Mouse (Mus musculus): ENCODE measurements around the gene Twf2. TPM values are rescaled to one million over a fixed set of nuclear protein-coding genes. Genes with fewer than 3 reads are reported as not detected.

Gene Twf2
- polyA plus RNA-seq, 1 experiment, result 29.7 TPM

DNA sequence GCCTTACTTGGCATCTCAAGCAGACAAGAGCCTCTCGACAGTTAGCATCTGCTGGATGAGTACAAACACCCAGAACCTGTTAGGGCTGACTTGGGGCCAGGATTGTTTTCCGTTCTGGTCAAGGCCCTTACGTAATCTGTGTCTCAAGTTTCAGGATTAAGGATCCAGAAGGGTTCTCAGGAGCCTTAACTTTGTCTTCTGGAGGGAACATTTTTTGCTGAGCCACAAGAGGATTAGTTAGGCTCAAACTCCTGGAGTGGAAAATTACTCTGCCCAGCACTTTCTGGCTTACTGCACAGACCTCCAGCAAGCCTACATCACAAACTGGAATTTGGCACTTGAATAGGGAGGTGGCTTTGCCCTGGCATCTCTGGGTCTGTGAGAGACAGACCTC, 33.9 kb downstream of the Twf2 start:
- DNase-seq, result peak; percentile 80
- 45% methylated on average over 3 of the region's 3 CpGs for WGBS
- TF ChIP-seq CTCF (conservative IDR thresholded peaks at IDR 0.05; ENCODE audit: insufficient read depth, insufficient read length, low read depth, low read length), result no peak
- no peak for TF ChIP-seq POLR2A (IDR thresholded peaks at IDR 0.05; ENCODE audit: low read depth, low read length)
- H3K4me3 ChIP-seq (ENCODE audit: insufficient read depth, low read depth, low read length), result no peak overlapping the region
- H3K36me3 ChIP-seq (ENCODE audit: control insufficient read depth, insufficient read depth, low read length), result peaks cover 13% of the 10 kb centered on the region
- no peaks in the 10 kb centered on the region for H3K27me3 ChIP-seq (replicated peaks; ENCODE audit: control insufficient read depth, insufficient read depth, low read length)
- H3K27ac ChIP-seq (ENCODE audit: insufficient read depth, low read depth, low read length), result peak overlapping the region; percentile 70
- peaks cover 27% of the 10 kb centered on the region for H3K4me1 ChIP-seq (ENCODE audit: control insufficient read depth, insufficient read depth, low read length)

DNA sequence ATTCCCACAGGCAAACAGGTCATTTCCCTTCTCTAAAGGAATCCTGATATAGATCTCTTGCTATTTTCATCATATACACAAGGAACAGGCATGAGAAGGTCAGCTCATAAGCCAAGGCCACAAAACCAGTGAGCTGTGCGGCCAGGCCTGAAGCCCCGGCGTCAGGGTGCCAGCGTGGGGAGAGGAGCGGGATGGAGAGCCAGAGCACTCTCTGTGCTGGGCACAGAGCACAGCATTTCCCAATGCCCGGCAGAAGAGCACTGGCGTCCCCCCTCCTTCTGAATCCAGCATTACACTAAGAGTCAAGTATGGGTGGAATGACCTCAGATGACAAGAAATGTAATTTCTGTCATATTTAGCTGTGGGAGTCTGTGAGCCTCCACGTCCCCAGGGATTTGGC, 34.5 kb downstream of the Twf2 start:
- Histone ChIP-seq H3K27ac (ENCODE audit: insufficient read depth, low read depth, low read length) (peak overlapping the region; percentile 70), H3K36me3 (ENCODE audit: control insufficient read depth, insufficient read depth, low read length) (peaks cover 13% of the 10 kb centered on the region), H3K4me3 (ENCODE audit: insufficient read depth, low read depth, low read length) (no peak overlapping the region), H3K27me3 (replicated peaks; ENCODE audit: control insufficient read depth, insufficient read depth, low read length) (no peaks in the 10 kb centered on the region), H3K4me1 (ENCODE audit: control insufficient read depth, insufficient read depth, low read length) (peaks cover 32% of the 10 kb centered on the region)
- WGBS, result 46% methylated on average over 8 of the region's 8 CpGs
- DNase-seq, result no peak
- TF ChIP-seq POLR2A (IDR thresholded peaks at IDR 0.05; ENCODE audit: low read depth, low read length), result no peak
- TF ChIP-seq CTCF (conservative IDR thresholded peaks at IDR 0.05; ENCODE audit: insufficient read depth, insufficient read length, low read depth, low read length), result no peak

- Histone ChIP-seq H3K36me3 (ENCODE audit: control insufficient read depth, insufficient read depth, low read length) (peaks cover 13% of the 10 kb centered on the region), H3K4me1 (ENCODE audit: control insufficient read depth, insufficient read depth, low read length) (peaks cover 37% of the 10 kb centered on the region), H3K27me3 (replicated peaks; ENCODE audit: control insufficient read depth, insufficient read depth, low read length) (no peaks in the 10 kb centered on the region), H3K27ac (ENCODE audit: insufficient read depth, low read depth, low read length) (peak overlapping the region; percentile 70), H3K4me3 (ENCODE audit: insufficient read depth, low read depth, low read length) (no peak overlapping the region)
- no peak for DNase-seq
- WGBS, result 85% methylated on average over 10 of the region's 10 CpGs
- no peak for TF ChIP-seq POLR2A (IDR thresholded peaks at IDR 0.05; ENCODE audit: low read depth, low read length)
Measured at GRCm38 (mm10) chr9:106237878-106238277, 35.0 kb downstream of the Twf2 start.

GRCm38 (mm10) chr9:106241541-106242164, 38.7 kb downstream of the Twf2 start:
- no peaks in the 10 kb centered on the region for H3K27me3 ChIP-seq (replicated peaks; ENCODE audit: control insufficient read depth, insufficient read depth, low read length)
- H3K36me3 ChIP-seq (ENCODE audit: control insufficient read depth, insufficient read depth, low read length), result peaks cover 11% of the 10 kb centered on the region
- TF ChIP-seq CTCF (conservative IDR thresholded peaks at IDR 0.05; ENCODE audit: insufficient read depth, insufficient read length, low read depth, low read length) (0 out of 2 replicates have a peak, but pooled peaks have one; percentile 9), POLR2A (IDR thresholded peaks at IDR 0.05; ENCODE audit: low read depth, low read length) (no peak)
- 68% methylated on average over 10 of the region's 10 CpGs for WGBS
- DNase-seq, result peak; percentile 91
- H3K4me3 ChIP-seq (ENCODE audit: insufficient read depth, low read depth, low read length), result no peak overlapping the region
- no peak overlapping the region for H3K27ac ChIP-seq (ENCODE audit: insufficient read depth, low read depth, low read length)
- H3K4me1 ChIP-seq (ENCODE audit: control insufficient read depth, insufficient read depth, low read length), result peaks cover 39% of the 10 kb centered on the region

GRCm38 (mm10) chr9:106242813-106243488, 40.0 kb downstream of the Twf2 start:
- H3K27me3 ChIP-seq (replicated peaks; ENCODE audit: control insufficient read depth, insufficient read depth, low read length), result no peaks in the 10 kb centered on the region
- peaks cover 8% of the 10 kb centered on the region for H3K36me3 ChIP-seq (ENCODE audit: control insufficient read depth, insufficient read depth, low read length)
- 0 out of 2 replicates have a peak, but pooled peaks have one; percentile 0 for TF ChIP-seq CTCF (conservative IDR thresholded peaks at IDR 0.05; ENCODE audit: insufficient read depth, insufficient read length, low read depth, low read length)
- TF ChIP-seq POLR2A (IDR thresholded peaks at IDR 0.05; ENCODE audit: low read depth, low read length), result no peak
- peak; percentile 46 for DNase-seq
- H3K27ac ChIP-seq (ENCODE audit: insufficient read depth, low read depth, low read length), result no peak overlapping the region; the same call in 1 of the 2 replicates
- WGBS, result 56% methylated on average over 19 of the region's 19 CpGs
- H3K4me1 ChIP-seq (ENCODE audit: control insufficient read depth, insufficient read depth, low read length), result peaks cover 31% of the 10 kb centered on the region
- no peak overlapping the region for H3K4me3 ChIP-seq (ENCODE audit: insufficient read depth, low read depth, low read length)

DNA sequence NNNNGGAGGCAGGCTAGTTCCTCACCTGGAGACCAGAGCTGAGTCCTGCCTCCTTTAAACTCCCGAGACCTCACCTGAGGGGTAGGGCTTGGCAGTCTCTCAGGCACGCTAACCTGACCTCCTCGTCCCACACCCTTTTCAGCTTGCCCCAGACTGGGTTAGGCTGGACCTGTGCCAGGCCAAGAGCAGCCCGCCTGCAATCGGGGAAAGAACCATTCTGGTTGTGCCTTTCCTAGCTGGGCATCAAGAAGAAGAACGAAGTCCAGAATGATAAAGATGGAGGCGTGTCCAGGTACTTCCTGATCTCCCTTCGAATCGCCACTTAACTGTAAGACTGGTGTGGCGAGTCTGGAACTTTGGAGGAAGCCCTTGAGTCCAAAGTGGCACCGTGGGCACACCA, 46.6 kb downstream of the Twf2 start:
- H3K27me3 ChIP-seq (replicated peaks; ENCODE audit: control insufficient read depth, insufficient read depth, low read length), result no peaks in the 10 kb centered on the region
- TF ChIP-seq POLR2A (IDR thresholded peaks at IDR 0.05; ENCODE audit: low read depth, low read length), result no peak
- no peak for TF ChIP-seq CTCF (conservative IDR thresholded peaks at IDR 0.05; ENCODE audit: insufficient read depth, insufficient read length, low read depth, low read length)
- H3K4me1 ChIP-seq (ENCODE audit: control insufficient read depth, insufficient read depth, low read length), result peaks cover 15% of the 10 kb centered on the region
- no peak overlapping the region for H3K27ac ChIP-seq (ENCODE audit: insufficient read depth, low read depth, low read length)
- no peak overlapping the region for H3K4me3 ChIP-seq (ENCODE audit: insufficient read depth, low read depth, low read length)
- H3K36me3 ChIP-seq (ENCODE audit: control insufficient read depth, insufficient read depth, low read length), result no peaks in the 10 kb centered on the region
- 72% methylated on average over 11 of the region's 11 CpGs for WGBS
- no peak for DNase-seq

DNA sequence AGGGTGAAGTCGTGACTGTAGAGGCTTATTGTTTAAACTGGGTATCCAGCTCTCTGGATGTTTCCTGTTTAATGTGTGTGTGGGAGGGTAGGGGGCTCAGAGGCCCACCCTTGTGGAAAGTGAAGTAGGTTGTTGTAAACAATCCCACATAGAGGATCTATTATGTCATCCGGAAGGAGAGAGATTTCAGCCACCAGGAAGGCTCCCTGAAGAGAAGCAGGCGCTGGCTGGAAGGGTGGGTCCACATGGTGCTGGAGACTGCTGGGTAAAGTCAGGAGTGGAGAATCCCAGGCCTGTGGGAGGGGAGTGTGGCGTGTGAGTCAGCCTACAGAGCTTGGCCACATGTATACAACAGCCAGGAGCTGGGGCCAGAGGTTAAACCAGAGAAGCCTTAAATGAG, 47.3 kb downstream of the Twf2 start:
- Histone ChIP-seq H3K4me1 (ENCODE audit: control insufficient read depth, insufficient read depth, low read length) (peaks cover 8% of the 10 kb centered on the region), H3K27ac (ENCODE audit: insufficient read depth, low read depth, low read length) (no peak overlapping the region), H3K36me3 (ENCODE audit: control insufficient read depth, insufficient read depth, low read length) (no peaks in the 10 kb centered on the region), H3K4me3 (ENCODE audit: insufficient read depth, low read depth, low read length) (no peak overlapping the region), H3K27me3 (replicated peaks; ENCODE audit: control insufficient read depth, insufficient read depth, low read length) (no peaks in the 10 kb centered on the region)
- no peak for DNase-seq
- TF ChIP-seq CTCF (conservative IDR thresholded peaks at IDR 0.05; ENCODE audit: insufficient read depth, insufficient read length, low read depth, low read length) (no peak), POLR2A (IDR thresholded peaks at IDR 0.05; ENCODE audit: low read depth, low read length) (no peak)
- WGBS, result 71% methylated on average over 4 of the region's 4 CpGs

Measured in kidney, adult 2 months (tissue).